Mouse (Mus musculus): ENCODE measurements around the gene Bag5. TPM values are rescaled to one million over a fixed set of nuclear protein-coding genes. Genes with fewer than 3 reads are reported as not detected.

The Bag5 gene
- polyA plus RNA-seq, 1 experiment from 2014 or later, result 34.9 TPM

DNA sequence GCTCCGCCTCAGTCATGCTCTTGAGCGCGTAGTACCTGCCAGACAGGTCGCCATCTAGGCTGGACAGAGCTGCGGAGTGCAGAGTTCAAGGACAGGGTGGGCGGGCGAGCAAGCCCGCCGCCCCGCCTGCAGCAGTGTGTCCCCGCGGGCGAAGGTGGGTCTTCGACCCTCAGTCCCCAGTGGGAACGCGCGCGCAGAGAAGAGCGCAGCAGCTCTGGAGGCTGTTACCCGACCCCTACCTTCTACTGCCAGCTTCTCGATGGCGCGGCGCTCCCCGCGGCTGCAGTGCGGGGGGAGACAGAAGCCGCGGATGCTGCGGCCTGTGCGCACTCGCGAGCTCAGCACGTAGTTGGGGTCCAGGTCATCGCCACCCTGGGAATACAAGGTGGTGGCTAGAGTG lies 42.1 kb downstream of the Bag5 start:
- no peaks in the 10 kb centered on the region for H3K9me3 ChIP-seq (ENCODE audit: control insufficient read depth, low read length)
- no peak for TF ChIP-seq EP300 (optimal IDR thresholded peaks at IDR 0.05)
- TF ChIP-seq CTCF (IDR thresholded peaks at IDR 0.05; ENCODE audit: low read depth), result no peak
- H3K4me3 ChIP-seq (ENCODE audit: low read depth, low read length), result peak overlapping the region; percentile 66
- 0 out of 2 replicates have a peak, but pooled peaks cover 5% of the 10 kb centered on the region for H3K4me1 ChIP-seq (replicated peaks; ENCODE audit: control insufficient read depth, insufficient read depth)
- no peaks in the 10 kb centered on the region for H3K27me3 ChIP-seq (ENCODE audit: control insufficient read depth, insufficient read depth, low read length)
- WGBS, result 4% methylated on average over 35 of the region's 35 CpGs
- no peaks in the 10 kb centered on the region for H3K36me3 ChIP-seq (ENCODE audit: control insufficient read depth, insufficient read depth, low read length)
- ATAC-seq (ENCODE audit: low FRiP score, low TSS enrichment) (peak; percentile 10; the same call in 1 of the 2 replicates), DNase-seq (ENCODE audit: low spot score) (no peak)
- peak overlapping the region; percentile 76 for H3K9ac ChIP-seq (ENCODE audit: low read length)
- peak overlapping the region; percentile 69 for H3K27ac ChIP-seq (replicated peaks)
- peak overlapping the region; percentile 91 for H3K4me2 ChIP-seq (replicated peaks; ENCODE audit: low read depth)

DNA sequence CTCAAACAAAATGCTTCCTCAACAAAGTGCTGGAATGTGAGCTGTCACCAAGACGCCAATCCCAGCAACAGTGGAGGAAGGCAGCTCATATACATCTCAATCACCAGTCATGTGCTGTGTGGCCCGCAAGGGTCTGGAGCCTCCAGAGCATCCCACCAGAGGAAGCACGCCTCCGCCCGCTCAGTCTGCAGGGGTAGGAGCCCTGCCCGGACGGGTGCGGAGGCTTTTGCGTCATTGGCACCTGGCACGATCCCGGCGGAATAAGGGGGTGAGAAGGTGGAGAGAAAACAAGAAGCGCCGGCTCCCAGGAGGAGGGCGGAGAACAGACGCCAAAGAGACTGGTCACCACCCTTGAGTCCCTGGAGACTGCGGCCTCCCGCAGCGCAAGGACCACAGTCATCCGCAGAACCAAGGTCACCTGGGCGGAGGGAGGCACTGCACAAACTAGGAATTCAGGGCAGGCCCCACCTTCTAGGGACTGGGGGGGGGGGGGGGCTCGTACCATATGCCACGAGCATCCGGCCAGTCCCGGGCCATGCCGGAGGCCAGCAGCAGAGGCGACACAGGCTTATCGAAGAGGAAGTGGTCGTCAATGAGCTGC lies 42.6 kb downstream of the Bag5 start:
- no peaks in the 10 kb centered on the region for H3K9me3 ChIP-seq (ENCODE audit: control insufficient read depth, low read length)
- H3K4me3 ChIP-seq (ENCODE audit: low read depth, low read length), result peak overlapping the region; percentile 66
- peak overlapping the region; percentile 69 for H3K27ac ChIP-seq (replicated peaks)
- H3K36me3 ChIP-seq (ENCODE audit: control insufficient read depth, insufficient read depth, low read length), result no peaks in the 10 kb centered on the region
- peak; percentile 16 for ATAC-seq (ENCODE audit: low FRiP score, low TSS enrichment)
- H3K27me3 ChIP-seq (ENCODE audit: control insufficient read depth, insufficient read depth, low read length), result no peaks in the 10 kb centered on the region
- 0 out of 2 replicates have a peak, but pooled peaks cover 5% of the 10 kb centered on the region for H3K4me1 ChIP-seq (replicated peaks; ENCODE audit: control insufficient read depth, insufficient read depth)
- TF ChIP-seq CTCF (IDR thresholded peaks at IDR 0.05; ENCODE audit: low read depth) (no peak), EP300 (optimal IDR thresholded peaks at IDR 0.05) (no peak)
- peak overlapping the region; percentile 76 for H3K9ac ChIP-seq (ENCODE audit: low read length)
- DNase-seq (ENCODE audit: low spot score), result peak; percentile 45
- peak overlapping the region; percentile 91 for H3K4me2 ChIP-seq (replicated peaks; ENCODE audit: low read depth)
- WGBS, result 20% methylated on average over 28 of the region's 29 CpGs

DNA sequence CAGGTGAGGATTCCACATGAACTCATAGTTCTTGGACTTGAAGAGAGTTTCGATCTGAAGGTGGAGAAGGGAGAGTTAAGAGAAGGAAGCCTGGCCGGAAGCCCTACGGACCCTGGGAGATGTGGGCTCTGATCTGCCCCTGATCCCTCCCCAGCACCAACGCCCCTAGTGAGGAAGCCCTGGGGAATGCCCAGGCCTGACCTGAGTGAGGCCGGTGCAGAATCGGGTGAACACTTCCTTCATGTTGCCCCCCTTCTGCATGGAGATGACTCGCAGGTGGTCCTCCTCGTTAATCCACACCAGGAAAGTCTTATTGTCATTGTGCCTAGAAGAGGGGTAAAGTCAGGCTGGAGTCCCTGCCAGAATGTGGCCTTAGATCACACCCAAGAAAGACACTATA lies 43.1 kb downstream of the Bag5 start:
- H3K27ac ChIP-seq (replicated peaks), result peak overlapping the region; percentile 89

DNA sequence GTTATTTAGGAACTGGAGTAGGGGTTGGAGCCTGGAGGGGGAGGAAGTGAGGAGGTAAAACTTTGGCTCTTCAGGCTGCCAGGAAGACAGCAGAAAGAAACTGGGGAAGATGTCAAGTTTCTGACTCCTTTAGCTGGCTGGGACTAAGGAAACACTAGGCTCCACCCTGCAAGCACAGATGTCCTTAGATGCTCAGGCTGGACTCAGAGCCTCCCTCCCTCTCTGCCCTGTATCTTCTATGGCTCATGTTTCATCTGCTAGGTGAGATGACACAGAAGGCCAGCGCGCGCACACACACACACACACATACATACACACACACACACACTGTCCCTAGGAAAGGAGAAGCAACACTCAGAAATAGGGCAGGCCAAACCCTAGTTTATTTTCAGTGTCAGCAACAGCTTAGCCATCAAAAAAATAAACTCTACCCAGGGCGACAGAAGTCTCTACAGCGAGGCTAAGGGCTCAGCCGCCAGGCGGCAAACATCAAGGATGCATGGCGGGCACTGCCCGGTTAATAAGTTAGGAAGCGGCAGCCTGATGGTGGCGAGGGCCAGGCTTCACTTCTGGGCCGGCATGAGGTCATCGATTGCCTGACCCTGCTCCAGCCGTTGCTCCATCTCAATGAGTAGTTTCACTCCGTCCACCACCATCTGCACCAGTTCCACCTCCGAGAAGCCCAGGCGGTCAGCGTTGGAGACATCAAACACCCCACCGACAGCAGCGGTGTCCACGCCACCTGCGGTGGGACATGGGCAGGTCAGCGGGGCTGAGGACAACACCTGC lies 43.9 kb downstream of the Bag5 start:
- Histone ChIP-seq H3K36me3 (ENCODE audit: control insufficient read depth, insufficient read depth, low read length) (no peaks in the 10 kb centered on the region), H3K4me3 (ENCODE audit: low read depth, low read length) (peak overlapping the region; percentile 66), H3K9ac (ENCODE audit: low read length) (peak overlapping the region; percentile 45; the same call in 1 of the 2 replicates), H3K4me2 (replicated peaks; ENCODE audit: low read depth) (peak overlapping the region; percentile 91), H3K9me3 (ENCODE audit: control insufficient read depth, low read length) (no peaks in the 10 kb centered on the region), H3K4me1 (replicated peaks; ENCODE audit: control insufficient read depth, insufficient read depth) (0 out of 2 replicates have a peak, but pooled peaks cover 5% of the 10 kb centered on the region), H3K27ac (replicated peaks) (peak overlapping the region; percentile 89), H3K27me3 (ENCODE audit: control insufficient read depth, insufficient read depth, low read length) (no peaks in the 10 kb centered on the region)
- 49% methylated on average over 23 of the region's 23 CpGs for WGBS
- TF ChIP-seq EP300 (optimal IDR thresholded peaks at IDR 0.05) (no peak), CTCF (IDR thresholded peaks at IDR 0.05; ENCODE audit: low read depth) (no peak)
- ATAC-seq (ENCODE audit: low FRiP score, low TSS enrichment), result peak; percentile 18; the same call in 1 of the 2 replicates
- DNase-seq (ENCODE audit: low spot score), result no peak

More for the DNA sequence above, 43.1 kb downstream of the Bag5 start:
- H3K4me1 ChIP-seq (replicated peaks; ENCODE audit: control insufficient read depth, insufficient read depth), result 0 out of 2 replicates have a peak, but pooled peaks cover 5% of the 10 kb centered on the region
- ATAC-seq (ENCODE audit: low FRiP score, low TSS enrichment) (no peak), DNase-seq (ENCODE audit: low spot score) (no peak)
- H3K27me3 ChIP-seq (ENCODE audit: control insufficient read depth, insufficient read depth, low read length), result no peaks in the 10 kb centered on the region
- no peak overlapping the region for H3K9ac ChIP-seq (ENCODE audit: low read length)
- H3K4me2 ChIP-seq (replicated peaks; ENCODE audit: low read depth), result peak overlapping the region; percentile 91
- H3K36me3 ChIP-seq (ENCODE audit: control insufficient read depth, insufficient read depth, low read length), result no peaks in the 10 kb centered on the region
- H3K9me3 ChIP-seq (ENCODE audit: control insufficient read depth, low read length), result no peaks in the 10 kb centered on the region
- no peak for TF ChIP-seq EP300 (optimal IDR thresholded peaks at IDR 0.05)
- no peak for TF ChIP-seq CTCF (IDR thresholded peaks at IDR 0.05; ENCODE audit: low read depth)
- 56% methylated on average over 8 of the region's 8 CpGs for WGBS
- H3K4me3 ChIP-seq (ENCODE audit: low read depth, low read length), result peak overlapping the region; percentile 66

DNA sequence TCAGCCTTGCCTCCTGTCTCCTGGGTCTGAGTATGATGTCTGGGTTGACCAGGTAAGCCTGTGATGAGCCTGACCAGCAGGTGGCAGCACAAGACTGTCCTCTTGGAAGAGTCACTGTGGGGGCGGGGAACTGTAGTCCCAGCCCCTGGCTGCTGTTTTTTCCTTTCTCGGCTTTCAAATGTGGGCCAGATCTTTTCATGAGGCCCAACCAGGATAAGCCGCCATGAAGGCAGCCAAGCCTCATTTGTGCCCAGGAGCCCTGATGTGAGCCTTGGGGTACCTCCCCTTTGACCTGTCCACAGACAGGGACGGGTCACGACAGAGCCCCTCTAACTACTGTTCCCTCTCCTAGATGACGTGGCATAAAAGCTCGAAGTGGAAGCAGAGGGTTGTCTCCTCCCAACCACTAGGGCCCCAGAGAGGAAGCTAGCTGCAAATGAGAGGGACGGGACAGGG lies 44.6 kb downstream of the Bag5 start:
- TF ChIP-seq CTCF (IDR thresholded peaks at IDR 0.05; ENCODE audit: low read depth) (peak; percentile 98), EP300 (optimal IDR thresholded peaks at IDR 0.05) (peak; percentile 80)
- 2% methylated on average over 8 of the region's 8 CpGs for WGBS
- H3K27ac ChIP-seq (replicated peaks), result peak overlapping the region; percentile 89
- no peaks in the 10 kb centered on the region for H3K27me3 ChIP-seq (ENCODE audit: control insufficient read depth, insufficient read depth, low read length)
- peak overlapping the region; percentile 45 for H3K9ac ChIP-seq (ENCODE audit: low read length)
- H3K9me3 ChIP-seq (ENCODE audit: control insufficient read depth, low read length), result no peaks in the 10 kb centered on the region
- DNase-seq (ENCODE audit: low spot score), result peak; percentile 95
- no peak overlapping the region for H3K4me3 ChIP-seq (ENCODE audit: low read depth, low read length)
- H3K36me3 ChIP-seq (ENCODE audit: control insufficient read depth, insufficient read depth, low read length), result no peaks in the 10 kb centered on the region
- peak; percentile 70 for ATAC-seq (ENCODE audit: low FRiP score, low TSS enrichment)
- H3K4me1 ChIP-seq (replicated peaks; ENCODE audit: control insufficient read depth, insufficient read depth), result 0 out of 2 replicates have a peak, but pooled peaks cover 5% of the 10 kb centered on the region
- peak overlapping the region; percentile 91 for H3K4me2 ChIP-seq (replicated peaks; ENCODE audit: low read depth)

Measured in stomach, postnatal 0 days (tissue).